Mouse (Mus musculus): Measurements from ENCODE around the gene Zfp553. TPM values are rescaled to one million over a fixed set of nuclear protein-coding genes. Genes with fewer than 3 reads are reported as not detected.

Gene Zfp553
- polyA plus RNA-seq (2011; ENCODE audit: insufficient read depth, insufficient read length, low replicate concordance, missing spikeins): 2.6 and 6.6 TPM in 2 replicates

GRCm38 (mm10) chr7:127232622-127233367 is at the start of gene Zfp553, which contains the start of gene Sept1:
Gene Zfp553, plus strand, starts transcription at chr7:127233061.
Gene Sept1, minus strand, starts transcription at chr7:127233130.
- Histone ChIP-seq H3K4me3 (replicated peaks; ENCODE audit: control insufficient read depth, low read depth, low read length) (peak within 1 kb of the TSS; percentile 68), H3K4me1 (ENCODE audit: control insufficient read depth, insufficient read depth, low read length) (no peaks in the 10 kb centered on the region), H3K27ac (ENCODE audit: control insufficient read depth, insufficient read depth, low read depth, low read length, poor library complexity) (peak within 1 kb of the TSS; percentile 89)
- WGBS: under 1% methylated on average over 64 of the region's 64 CpGs
- no peak for TF ChIP-seq CTCF (IDR thresholded peaks at IDR 0.05; ENCODE audit: control insufficient read depth, insufficient read depth, low read length)
- peak; percentile 37; the same call in 1 of the 2 replicates for TF ChIP-seq POLR2A (IDR thresholded peaks at IDR 0.05; ENCODE audit: borderline replicate concordance, control insufficient read depth, low read depth, low read length)

GRCm38 (mm10) chr7:127183345-127183744 is 49.5 kb upstream of the Zfp553 start:
- no peak for TF ChIP-seq CTCF (IDR thresholded peaks at IDR 0.05; ENCODE audit: control insufficient read depth, insufficient read depth, low read length)
- no peak for TF ChIP-seq POLR2A (IDR thresholded peaks at IDR 0.05; ENCODE audit: borderline replicate concordance, control insufficient read depth, low read depth, low read length)
- Histone ChIP-seq H3K4me3 (replicated peaks; ENCODE audit: control insufficient read depth, low read depth, low read length) (no peak overlapping the region), H3K4me1 (ENCODE audit: control insufficient read depth, insufficient read depth, low read length) (peaks cover 6% of the 10 kb centered on the region), H3K27ac (ENCODE audit: control insufficient read depth, insufficient read depth, low read depth, low read length, poor library complexity) (no peak overlapping the region)
- 50% methylated on average over 8 of the region's 8 CpGs for WGBS

GRCm38 (mm10) chr7:127183828-127184227 is 49.0 kb upstream of the Zfp553 start:
- peaks cover 6% of the 10 kb centered on the region for H3K4me1 ChIP-seq (ENCODE audit: control insufficient read depth, insufficient read depth, low read length)
- 57% methylated on average over 6 of the region's 6 CpGs for WGBS

GRCm38 (mm10) chr7:127184720-127185119 is 48.1 kb upstream of the Zfp553 start:
- no peak overlapping the region for H3K4me3 ChIP-seq (replicated peaks; ENCODE audit: control insufficient read depth, low read depth, low read length)
- WGBS: 0% methylated on average over 1 of the region's 1 CpGs
- no peak for TF ChIP-seq CTCF (IDR thresholded peaks at IDR 0.05; ENCODE audit: control insufficient read depth, insufficient read depth, low read length)
- no peak for TF ChIP-seq POLR2A (IDR thresholded peaks at IDR 0.05; ENCODE audit: borderline replicate concordance, control insufficient read depth, low read depth, low read length)
- peaks cover 6% of the 10 kb centered on the region for H3K4me1 ChIP-seq (ENCODE audit: control insufficient read depth, insufficient read depth, low read length)
- H3K27ac ChIP-seq (ENCODE audit: control insufficient read depth, insufficient read depth, low read depth, low read length, poor library complexity): no peak overlapping the region

More at GRCm38 (mm10) chr7:127183828-127184227, 49.0 kb upstream of the Zfp553 start:
- H3K27ac ChIP-seq (ENCODE audit: control insufficient read depth, insufficient read depth, low read depth, low read length, poor library complexity): no peak overlapping the region
- TF ChIP-seq CTCF (IDR thresholded peaks at IDR 0.05; ENCODE audit: control insufficient read depth, insufficient read depth, low read length) (peak; percentile 67), POLR2A (IDR thresholded peaks at IDR 0.05; ENCODE audit: borderline replicate concordance, control insufficient read depth, low read depth, low read length) (no peak)
- H3K4me3 ChIP-seq (replicated peaks; ENCODE audit: control insufficient read depth, low read depth, low read length): no peak overlapping the region

GRCm38 (mm10) chr7:127185601-127186000 is 47.3 kb upstream of the Zfp553 start:
- 61% methylated on average over 3 of the region's 3 CpGs for WGBS
- Histone ChIP-seq H3K4me3 (replicated peaks; ENCODE audit: control insufficient read depth, low read depth, low read length) (no peak overlapping the region), H3K4me1 (ENCODE audit: control insufficient read depth, insufficient read depth, low read length) (peaks cover 3% of the 10 kb centered on the region), H3K27ac (ENCODE audit: control insufficient read depth, insufficient read depth, low read depth, low read length, poor library complexity) (no peak overlapping the region)
- peak; percentile 31; the same call in 1 of the 2 replicates for TF ChIP-seq CTCF (IDR thresholded peaks at IDR 0.05; ENCODE audit: control insufficient read depth, insufficient read depth, low read length)
- TF ChIP-seq POLR2A (IDR thresholded peaks at IDR 0.05; ENCODE audit: borderline replicate concordance, control insufficient read depth, low read depth, low read length): no peak

GRCm38 (mm10) chr7:127187351-127187750 is 45.5 kb upstream of the Zfp553 start:
- 79% methylated on average over 10 of the region's 10 CpGs for WGBS
- H3K4me1 ChIP-seq (ENCODE audit: control insufficient read depth, insufficient read depth, low read length): no peaks in the 10 kb centered on the region; the same call in 1 of the 2 replicates

GRCm38 (mm10) chr7:127188305-127189276 is 44.3 kb upstream of the Zfp553 start:
- no peak for TF ChIP-seq CTCF (IDR thresholded peaks at IDR 0.05; ENCODE audit: control insufficient read depth, insufficient read depth, low read length)
- TF ChIP-seq POLR2A (IDR thresholded peaks at IDR 0.05; ENCODE audit: borderline replicate concordance, control insufficient read depth, low read depth, low read length): no peak

More at GRCm38 (mm10) chr7:127187351-127187750, 45.5 kb upstream of the Zfp553 start:
- H3K4me3 ChIP-seq (replicated peaks; ENCODE audit: control insufficient read depth, low read depth, low read length): no peak overlapping the region
- H3K27ac ChIP-seq (ENCODE audit: control insufficient read depth, insufficient read depth, low read depth, low read length, poor library complexity): no peak overlapping the region
- TF ChIP-seq POLR2A (IDR thresholded peaks at IDR 0.05; ENCODE audit: borderline replicate concordance, control insufficient read depth, low read depth, low read length) (no peak), CTCF (IDR thresholded peaks at IDR 0.05; ENCODE audit: control insufficient read depth, insufficient read depth, low read length) (no peak)

More at GRCm38 (mm10) chr7:127188305-127189276, 44.3 kb upstream of the Zfp553 start:
- H3K4me3 ChIP-seq (replicated peaks; ENCODE audit: control insufficient read depth, low read depth, low read length): no peak overlapping the region
- no peaks in the 10 kb centered on the region; the same call in 1 of the 2 replicates for H3K4me1 ChIP-seq (ENCODE audit: control insufficient read depth, insufficient read depth, low read length)
- WGBS: 62% methylated on average over 17 of the region's 17 CpGs
- H3K27ac ChIP-seq (ENCODE audit: control insufficient read depth, insufficient read depth, low read depth, low read length, poor library complexity): peak overlapping the region; percentile 43

All from bone marrow, adult 2 months (tissue).